Mouse (Mus musculus): ENCODE data around the gene Clec16a.

The Clec16a gene

GRCm38 (mm10) chr16:10534567-10534966 is 10.6 kb upstream of the Clec16a start:
- no peak for DNase-seq (ENCODE audit: extremely low spot score)

- DNase-seq (ENCODE audit: extremely low spot score) = no peak
Observed at GRCm38 (mm10) chr16:10536323-10536722, 8.8 kb upstream of the Clec16a start.

GRCm38 (mm10) chr16:10536961-10537360 is 8.2 kb upstream of the Clec16a start:
- DNase-seq (ENCODE audit: extremely low spot score) = no peak

- no peak for DNase-seq (ENCODE audit: extremely low spot score)
Observed at GRCm38 (mm10) chr16:10540763-10541597, 4.2 kb upstream of the Clec16a start.

- DNase-seq (ENCODE audit: extremely low spot score) = peak; percentile 6
Observed at GRCm38 (mm10) chr16:10541598-10541930, 3.6 kb upstream of the Clec16a start.

GRCm38 (mm10) chr16:10542266-10542665 is 2.9 kb upstream of the Clec16a start:
- DNase-seq (ENCODE audit: extremely low spot score) = no peak

- peak; percentile 92 for DNase-seq (ENCODE audit: extremely low spot score)
Observed at GRCm38 (mm10) chr16:10542698-10543365, 2.3 kb upstream of the Clec16a start, which contains the start of gene Dexi. Dexi (minus strand) TSS chr16:10543054.

- DNase-seq (ENCODE audit: extremely low spot score) = no peak
Observed at GRCm38 (mm10) chr16:10546865-10547264, 1.7 kb downstream of the Clec16a start.

- DNase-seq (ENCODE audit: extremely low spot score) = no peak
Observed at GRCm38 (mm10) chr16:10548938-10549337, 3.8 kb downstream of the Clec16a start.

- DNase-seq (ENCODE audit: extremely low spot score) = no peak
Observed at GRCm38 (mm10) chr16:10549600-10549999, 4.5 kb downstream of the Clec16a start.

- DNase-seq (ENCODE audit: extremely low spot score) = no peak
Observed at GRCm38 (mm10) chr16:10551592-10551991, 6.5 kb downstream of the Clec16a start.

- DNase-seq (ENCODE audit: extremely low spot score) = no peak
Observed at GRCm38 (mm10) chr16:10553858-10554257, 8.7 kb downstream of the Clec16a start.

GRCm38 (mm10) chr16:10559991-10560390 is 14.9 kb downstream of the Clec16a start:
- DNase-seq (ENCODE audit: extremely low spot score) = no peak

- peak; percentile 75 for DNase-seq (ENCODE audit: extremely low spot score)
Observed at GRCm38 (mm10) chr16:10565278-10565885, 20.2 kb downstream of the Clec16a start.

- DNase-seq (ENCODE audit: extremely low spot score) = no peak
Observed at GRCm38 (mm10) chr16:10567153-10567552, 22.0 kb downstream of the Clec16a start.

- no peak for DNase-seq (ENCODE audit: extremely low spot score)
Observed at GRCm38 (mm10) chr16:10569809-10570395, 24.8 kb downstream of the Clec16a start.

- no peak for DNase-seq (ENCODE audit: extremely low spot score)
Observed at GRCm38 (mm10) chr16:10570708-10571107, 25.6 kb downstream of the Clec16a start.

- peak; percentile 21 for DNase-seq (ENCODE audit: extremely low spot score)
Observed at GRCm38 (mm10) chr16:10571820-10572219, 26.7 kb downstream of the Clec16a start.

- DNase-seq (ENCODE audit: extremely low spot score) = no peak
Observed at GRCm38 (mm10) chr16:10574936-10575335, 29.8 kb downstream of the Clec16a start.

GRCm38 (mm10) chr16:10575915-10576314 is 30.8 kb downstream of the Clec16a start:
- DNase-seq (ENCODE audit: extremely low spot score) = no peak

GRCm38 (mm10) chr16:10577548-10577947 is 32.4 kb downstream of the Clec16a start:
- DNase-seq (ENCODE audit: extremely low spot score) = no peak

GRCm38 (mm10) chr16:10578376-10578775 is 33.2 kb downstream of the Clec16a start:
- DNase-seq (ENCODE audit: extremely low spot score) = no peak

Data from embryo, embryonic 9.5 days (tissue).